Mouse (Mus musculus) gastrocnemius, postnatal 4 days (tissue): ENCODE data around the gene Pxk. TPM values are rescaled to one million over a fixed set of nuclear protein-coding genes. Genes with fewer than 3 reads are reported as not detected.
A peak's percentile ranks its signal among the peaks of the same experiment; 100 is the strongest.

Experiments
- DNase-seq, 2 experiments: peaks; one replicate each; pipeline ENCODE4 v3.0.0; 2021 to 2022; ENCODE audit warnings: low spot score in 2 of 2, mixed read lengths in 2 of 2
- total RNA-seq, 2 experiments: library from RNA; stranded (reverse); gene quantifications; 2 replicates each; pipeline ENCODE4 v1.2.3; 2021

Pxk gene
- total RNA-seq, 2 experiments from 2014 or later: 17.3 to 17.4 TPM

GRCm38 (mm10) chr14:8191331-8191965, 93.4 kb downstream of the Pxk start:
- no peak for DNase-seq

GRCm38 (mm10) chr14:8192727-8193126, 94.7 kb downstream of the Pxk start:
- no peak for DNase-seq

- DNase-seq: no peak
Measured at GRCm38 (mm10) chr14:8200769-8201168, 102.8 kb downstream of the Pxk start.

GRCm38 (mm10) chr14:8201715-8202114, 103.7 kb downstream of the Pxk start:
- no peak for DNase-seq

GRCm38 (mm10) chr14:8206179-8206910, 108.3 kb downstream of the Pxk start:
- no peak for DNase-seq

GRCm38 (mm10) chr14:8207105-8207504, 109.1 kb downstream of the Pxk start:
- no peak for DNase-seq

- DNase-seq: no peak
Measured at GRCm38 (mm10) chr14:8207543-8207942, 109.5 kb downstream of the Pxk start.

GRCm38 (mm10) chr14:8208876-8209275, 110.9 kb downstream of the Pxk start:
- no peak for DNase-seq

- no peak for DNase-seq
Measured at GRCm38 (mm10) chr14:8209896-8210295, 111.9 kb downstream of the Pxk start.

- no peak for DNase-seq
Measured at GRCm38 (mm10) chr14:8212996-8213395, 115.0 kb downstream of the Pxk start.

GRCm38 (mm10) chr14:8213803-8214224, 115.8 kb downstream of the Pxk start, which contains the start of gene Kctd6:
TSS of gene Kctd6 (plus strand) at chr14:8214140.
- peak; percentile 100 for DNase-seq

Other genes starting within 250 kb of the Pxk start
- not detected for gene Gm45521, start 140.9 kb upstream of the Pxk start, total RNA-seq
- gene Dnase1l3, start 103.6 kb upstream of the Pxk start, total RNA-seq: under 1 TPM; 0.07 to 0.10 TPM
- 1 to 10 TPM; 2.4 to 3.8 TPM for gene Abhd6, start 95.3 kb upstream of the Pxk start, total RNA-seq
- gene Rpp14, start 17.8 kb upstream of the Pxk start, total RNA-seq: 10 to 100 TPM; 18.0 to 21.9 TPM
- gene Pdhb, start 74.8 kb downstream of the Pxk start, total RNA-seq: 100 to 1,000 TPM; 273 to 282 TPM
- gene Kctd6, start 115.9 kb downstream of the Pxk start, total RNA-seq: 10 to 100 TPM in 1 of 2 experiments, 1 to 10 TPM in 1; 7.7 to 11.5 TPM
- gene Acox2, start 161.1 kb downstream of the Pxk start, total RNA-seq: 1 to 10 TPM in 1 of 2 experiments, not detected in 1; 1.0 TPM
- gene Fam107a, start 219.8 kb downstream of the Pxk start, total RNA-seq: 1 to 10 TPM; 1.3 to 2.2 TPM